Mouse (Mus musculus) gastrocnemius, adult 2 months (tissue): Measurements from ENCODE around the gene Hpca. TPM values are rescaled to one million over a fixed set of nuclear protein-coding genes. Genes with fewer than 3 reads are reported as not detected.

ENCODE experiments used
- DNase-seq: peaks from one replicate; pipeline ENCODE4 v3.0.0; 2022
- H3K27ac ChIP-seq: fragments of 200-600 bp; 2 replicates; pipeline ENCODE4 v1.8.1; 2022; ENCODE audit warnings: mild to moderate bottlenecking
- H3K4me3 ChIP-seq: fragments of 200-600 bp; 2 replicates; pipeline ENCODE4 v1.8.1; 2022; ENCODE audit warnings: mild to moderate bottlenecking, moderate library complexity
- CTCF ChIP-seq: fragments of 200-600 bp; IDR thresholded peaks from 2 replicates; pipeline ENCODE4 v1.8.1; 2022; ENCODE audit warnings: antibody characterized with exemption, mild to moderate bottlenecking, moderate library complexity
- intact Hi-C: fragments of 180-260 bp; cut with DNase I; formaldehyde crosslinking; loops from one replicate; pipeline ENCODE4 v1.15.1; 2025
- total RNA-seq, 2 experiments: library from RNA; stranded (reverse); gene quantifications; 2 replicates each; pipeline ENCODE4 v1.2.3; 2021

The Hpca gene
- total RNA-seq, 2 experiments from 2014 or later: not detected

DNA sequence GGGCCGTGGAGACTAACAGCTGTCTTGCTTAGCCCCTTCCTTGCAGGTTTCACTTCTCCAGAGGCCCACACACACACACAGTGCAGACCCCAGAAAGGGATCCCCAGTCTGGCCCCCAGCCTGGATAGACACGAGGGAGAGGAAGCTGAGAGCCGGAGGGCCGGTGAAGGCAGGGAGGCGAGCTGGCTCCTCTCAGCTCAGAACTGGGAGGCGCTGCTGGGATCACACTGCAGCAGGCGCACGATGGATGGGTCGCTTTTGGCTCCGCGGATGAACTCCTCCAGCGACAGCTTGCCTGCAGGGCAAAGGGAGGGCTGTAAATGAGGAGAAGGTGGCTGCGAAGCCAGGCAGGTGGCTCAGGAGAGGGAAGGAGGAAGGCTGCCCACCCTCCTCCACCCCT, 9.6 kb downstream of the Hpca start:
- Histone ChIP-seq H3K4me3 (no peak overlapping the region), H3K27ac (no peak overlapping the region)
- TF ChIP-seq CTCF: no peak
- DNase-seq: no peak
- intact Hi-C loops: no loop called here

DNA sequence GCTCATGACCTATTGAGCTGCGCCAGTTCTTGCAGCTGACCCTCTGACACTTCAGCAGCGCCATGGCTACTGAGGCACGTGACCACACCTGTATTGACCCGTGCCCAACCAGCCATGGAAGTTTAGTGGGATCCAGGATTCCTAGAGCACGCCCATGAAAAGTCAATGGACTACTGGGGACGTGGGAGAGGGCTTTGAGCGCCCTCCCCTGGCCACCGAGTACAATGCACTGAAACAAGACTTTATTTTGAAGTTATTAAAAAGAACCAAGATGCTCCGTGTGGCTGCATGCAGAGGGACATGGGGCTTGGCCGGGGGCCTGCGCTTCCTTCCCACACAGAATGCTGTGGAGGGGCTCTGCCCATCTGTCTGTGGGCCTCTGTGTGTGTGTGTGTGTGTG, 10.5 kb downstream of the Hpca start:
- H3K4me3 ChIP-seq: no peak overlapping the region
- no peak overlapping the region for H3K27ac ChIP-seq
- no peak for DNase-seq
- TF ChIP-seq CTCF: peak; percentile 12; the same call in 1 of the 2 replicates
- intact Hi-C loops: no loop called here

DNA sequence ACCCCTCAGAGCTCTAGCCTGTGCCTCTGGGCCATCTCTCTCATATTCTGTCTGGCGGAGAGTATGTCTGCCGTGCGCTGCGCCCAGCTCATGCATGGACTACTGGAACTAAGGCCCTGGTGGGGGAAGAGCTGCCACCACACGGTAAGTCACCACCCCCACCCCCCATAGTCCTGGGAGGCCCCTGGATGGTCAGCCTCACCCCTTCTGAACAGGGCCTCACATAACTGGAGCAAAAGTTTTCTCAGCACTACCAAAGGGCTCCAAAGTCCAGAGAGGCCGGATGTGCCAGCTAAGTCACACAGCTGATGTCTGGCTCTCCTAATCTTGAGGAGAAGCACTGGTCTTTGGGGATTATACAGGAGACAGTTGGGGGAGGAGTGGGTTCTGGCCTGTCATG, 11.0 kb downstream of the Hpca start:
- DNase-seq: no peak
- intact Hi-C loops: no loop called here
- Histone ChIP-seq H3K4me3 (no peak overlapping the region), H3K27ac (no peak overlapping the region)
- TF ChIP-seq CTCF: no peak

DNA sequence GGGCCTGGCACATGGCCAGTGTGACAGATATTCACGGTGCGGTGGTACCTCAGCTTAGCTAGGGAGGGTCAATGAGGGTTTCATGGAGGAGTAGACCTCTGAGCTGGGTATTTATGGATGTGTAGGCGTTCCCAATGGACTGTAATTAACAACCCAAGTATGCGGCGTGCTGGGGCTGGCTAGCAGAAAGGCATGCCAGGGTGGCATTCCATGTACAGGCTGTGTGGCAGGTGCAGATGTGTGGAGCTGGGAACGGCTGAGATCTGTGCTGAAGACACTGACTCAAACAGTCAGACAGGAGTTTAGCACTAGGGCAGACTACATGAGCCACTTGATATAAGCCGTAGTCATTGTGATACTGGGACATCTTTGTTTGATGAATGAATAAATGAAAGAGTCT, 13.2 kb downstream of the Hpca start:
- no peak overlapping the region for H3K27ac ChIP-seq
- no peak for TF ChIP-seq CTCF
- no peak overlapping the region for H3K4me3 ChIP-seq
- no peak for DNase-seq
- intact Hi-C loops: no loop called here

DNA sequence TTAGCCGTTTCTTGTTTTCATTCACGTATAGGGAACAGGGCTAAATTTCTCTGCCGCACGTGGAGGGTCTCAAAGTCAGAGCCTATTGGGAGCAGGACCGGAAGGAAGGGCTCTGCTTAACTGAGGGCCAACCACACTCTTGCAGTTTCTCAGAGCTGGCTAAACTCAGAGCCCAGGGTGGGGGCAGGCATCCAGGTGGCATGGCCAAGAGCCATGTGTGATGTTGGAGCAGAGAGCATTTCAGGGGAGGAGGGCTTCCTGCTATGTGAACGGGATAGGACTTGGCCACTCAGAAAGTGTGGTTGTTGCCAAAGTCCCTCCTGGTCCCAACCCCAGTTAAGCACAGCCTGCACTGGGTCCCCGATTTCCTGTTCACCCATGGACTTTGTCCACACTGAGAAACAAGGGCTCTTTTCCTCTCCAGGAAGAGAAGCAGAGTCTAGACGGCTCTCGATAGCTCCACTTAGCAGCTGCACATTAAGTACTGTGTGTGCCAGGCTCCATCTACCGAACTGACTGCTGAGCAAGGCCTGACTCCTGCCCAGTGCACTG, 14.4 kb downstream of the Hpca start:
- intact Hi-C loops: no loop called here
- Histone ChIP-seq H3K27ac (no peak overlapping the region), H3K4me3 (no peak overlapping the region)
- no peak for TF ChIP-seq CTCF
- DNase-seq: no peak

DNA sequence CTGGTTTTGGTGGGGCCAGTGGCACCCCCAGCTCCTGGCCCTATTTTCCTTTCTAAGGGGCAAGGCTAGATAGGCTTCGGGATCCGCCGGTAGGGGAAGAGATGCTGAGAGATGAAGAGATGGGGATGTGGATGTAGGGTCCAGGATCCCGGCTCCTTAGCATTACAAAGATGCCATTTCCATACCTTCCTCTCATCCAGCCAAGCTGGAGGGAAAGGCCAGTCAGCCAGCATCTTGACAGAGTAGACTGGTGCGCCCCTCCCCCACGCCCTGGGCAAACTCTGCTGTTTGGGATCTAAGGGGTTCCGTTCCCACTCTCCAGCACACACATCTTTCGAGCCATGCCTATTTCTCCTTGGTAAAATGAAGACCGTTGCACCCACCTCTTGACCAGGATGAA, 15.8 kb downstream of the Hpca start:
- intact Hi-C loops: no loop called here
- no peak overlapping the region for H3K27ac ChIP-seq
- no peak for TF ChIP-seq CTCF
- H3K4me3 ChIP-seq: no peak overlapping the region
- DNase-seq: no peak

DNA sequence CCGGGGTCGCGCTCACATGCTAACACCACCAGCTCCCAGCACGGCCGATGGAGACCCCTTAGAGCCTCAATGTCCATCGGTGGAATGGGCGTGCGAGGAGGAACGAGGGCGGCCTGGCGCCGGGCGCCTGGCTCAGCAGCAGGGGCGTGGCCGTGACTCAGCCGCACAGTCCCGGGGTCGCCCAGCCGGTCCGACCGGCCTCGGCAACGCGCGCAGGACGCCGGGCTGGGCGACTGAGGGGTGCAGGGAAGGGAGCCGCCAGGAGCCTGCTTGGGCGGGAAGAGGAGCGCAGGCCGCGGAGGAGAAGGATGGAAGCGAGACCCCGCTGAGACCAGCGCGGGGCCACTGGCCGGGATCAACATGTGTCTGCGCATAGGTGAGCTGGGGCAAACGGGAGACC, 16.5 kb downstream of the Hpca start, which contains the start of gene Tmem54:
Tmem54 (plus strand) TSS at position 193 of the 400 bp plus-strand sequence.
- TF ChIP-seq CTCF: no peak
- intact Hi-C loops: no loop called here
- no peak within 1 kb of the TSS for H3K27ac ChIP-seq
- H3K4me3 ChIP-seq: peak within 1 kb of the TSS; percentile 26; the same call in 1 of the 2 replicates
- no peak for DNase-seq

DNA sequence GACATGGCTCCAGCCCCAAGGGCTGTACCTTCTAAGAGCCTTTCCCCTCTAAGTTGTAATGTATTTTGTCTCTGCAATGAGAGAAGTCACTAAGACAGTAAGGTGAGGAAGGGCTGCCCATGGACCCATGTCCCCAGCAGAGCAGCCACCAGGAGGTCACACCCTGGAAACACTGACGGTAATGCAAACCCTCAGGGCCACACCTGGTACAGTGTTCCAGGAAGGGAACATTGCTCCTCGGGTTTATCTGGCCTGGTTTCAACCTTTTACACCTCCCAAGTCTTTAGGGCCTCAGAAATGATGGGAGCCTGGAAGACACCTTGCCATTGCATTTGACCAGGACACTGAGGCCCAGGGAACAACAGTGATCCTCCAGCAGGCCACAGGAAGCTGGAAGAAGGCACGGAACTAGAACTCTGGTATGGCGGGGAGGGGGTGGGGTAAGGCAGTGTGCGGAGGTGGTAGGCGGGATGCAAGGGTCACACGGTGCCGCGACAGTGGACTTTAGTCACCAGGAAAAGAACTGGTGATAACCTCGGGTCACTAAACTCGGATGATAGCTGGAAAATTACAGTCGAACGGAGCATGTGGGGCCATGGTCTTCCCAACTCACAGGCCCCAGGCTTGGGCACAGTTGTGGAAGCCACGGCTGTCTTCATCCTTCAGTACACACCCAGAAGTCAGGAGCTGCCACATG, 19.6 kb downstream of the Hpca start:
- Histone ChIP-seq H3K27ac (no peak overlapping the region), H3K4me3 (no peak overlapping the region)
- TF ChIP-seq CTCF: no peak
- no peak for DNase-seq
- intact Hi-C loops: no loop called here

DNA sequence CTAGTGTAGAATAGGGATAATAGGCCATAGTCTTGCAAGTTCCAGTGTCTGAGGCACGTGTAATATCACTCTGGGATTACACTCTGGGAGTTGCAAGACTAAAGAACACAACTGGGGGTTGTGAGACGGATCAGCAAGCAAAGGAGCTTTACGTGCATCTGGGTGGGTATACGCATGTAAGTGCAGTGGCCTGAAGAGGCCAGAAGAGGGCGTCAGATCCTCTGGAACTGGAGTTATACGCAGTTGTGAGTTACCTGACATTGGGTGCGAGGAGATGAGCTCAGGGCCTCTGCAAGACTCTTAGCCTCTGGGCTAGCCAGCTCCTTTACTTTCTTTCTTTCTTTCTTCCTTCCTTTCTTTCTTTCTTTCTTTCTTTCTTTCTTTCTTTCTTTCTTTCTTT, 24.8 kb downstream of the Hpca start:
- TF ChIP-seq CTCF: no peak
- no peak overlapping the region for H3K27ac ChIP-seq
- DNase-seq: no peak
- H3K4me3 ChIP-seq: no peak overlapping the region
- intact Hi-C loops: no loop called here

DNA sequence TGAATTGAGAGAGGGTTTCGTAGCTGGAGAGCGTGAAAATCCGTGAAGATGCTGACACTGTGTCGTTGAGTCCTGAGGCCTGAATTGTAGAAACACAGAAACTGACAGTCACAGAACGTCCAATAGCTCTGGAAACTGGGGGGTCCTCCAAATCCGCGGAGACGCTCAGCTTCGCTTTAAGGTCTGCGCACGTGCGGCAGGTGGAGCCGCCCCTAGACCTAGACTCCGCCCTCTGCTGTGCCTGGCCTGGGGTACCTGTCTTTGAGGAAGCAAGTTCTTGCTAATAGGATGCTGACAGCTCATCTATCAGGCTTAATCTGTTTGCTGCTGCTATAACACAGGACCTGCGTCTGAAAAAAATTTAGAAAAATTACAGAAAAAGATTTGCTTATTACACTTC, 26.6 kb downstream of the Hpca start:
- intact Hi-C loops: no loop called here
- DNase-seq: no peak
- H3K4me3 ChIP-seq: no peak overlapping the region
- TF ChIP-seq CTCF: no peak
- no peak overlapping the region for H3K27ac ChIP-seq

DNA sequence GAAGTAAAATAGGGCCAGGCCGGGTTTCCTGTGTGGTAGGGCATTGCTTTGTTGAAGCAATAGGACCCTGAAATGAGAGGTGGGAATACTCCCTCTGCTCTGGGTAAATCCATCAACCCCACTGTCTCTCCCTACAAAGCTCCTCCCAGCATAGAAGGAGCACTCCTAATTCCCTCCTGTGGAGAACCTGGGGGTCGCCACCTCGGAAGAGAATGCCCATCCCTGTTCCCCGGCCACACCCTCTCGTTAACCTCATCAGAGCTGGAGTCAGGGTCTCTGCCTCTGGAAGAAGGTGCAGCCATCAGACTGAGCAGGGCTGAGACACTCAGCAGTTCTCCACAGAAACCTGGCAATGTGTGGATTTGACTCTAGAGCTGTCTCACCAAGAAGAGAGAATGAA, 34.0 kb downstream of the Hpca start:
- intact Hi-C loops: no loop called here
- no peak for DNase-seq
- no peak overlapping the region for H3K27ac ChIP-seq

DNA sequence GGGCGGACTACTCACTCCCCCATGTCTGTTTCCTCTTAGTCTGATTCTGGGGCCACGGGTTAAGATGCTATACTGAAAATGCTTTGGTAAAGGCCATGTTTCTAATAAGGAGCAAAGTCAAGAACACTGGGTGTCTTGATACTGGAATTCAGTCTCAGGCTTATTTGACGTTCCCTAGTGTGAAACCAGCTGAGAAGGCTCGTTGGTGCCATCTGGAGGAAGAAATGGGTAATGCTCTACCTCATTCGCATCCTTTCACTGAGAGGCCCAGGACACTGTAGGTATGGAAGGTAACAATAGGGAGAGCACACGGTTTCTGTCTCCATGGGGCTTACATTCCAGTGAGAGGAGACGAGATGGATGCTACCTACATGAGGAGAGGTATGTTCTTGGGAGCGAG, 35.8 kb downstream of the Hpca start:
- DNase-seq: peak; percentile 66
- intact Hi-C loops: loop anchor here (1.0 kb wide), 2 partner anchors 115 to 178 kb away; no protein-coding TSS in a partner anchor
- no peak overlapping the region for H3K27ac ChIP-seq
- H3K4me3 ChIP-seq: no peak overlapping the region
- TF ChIP-seq CTCF: peak; percentile 92

More for the DNA sequence above, 34.0 kb downstream of the Hpca start:
- no peak overlapping the region for H3K4me3 ChIP-seq
- no peak for TF ChIP-seq CTCF

DNA sequence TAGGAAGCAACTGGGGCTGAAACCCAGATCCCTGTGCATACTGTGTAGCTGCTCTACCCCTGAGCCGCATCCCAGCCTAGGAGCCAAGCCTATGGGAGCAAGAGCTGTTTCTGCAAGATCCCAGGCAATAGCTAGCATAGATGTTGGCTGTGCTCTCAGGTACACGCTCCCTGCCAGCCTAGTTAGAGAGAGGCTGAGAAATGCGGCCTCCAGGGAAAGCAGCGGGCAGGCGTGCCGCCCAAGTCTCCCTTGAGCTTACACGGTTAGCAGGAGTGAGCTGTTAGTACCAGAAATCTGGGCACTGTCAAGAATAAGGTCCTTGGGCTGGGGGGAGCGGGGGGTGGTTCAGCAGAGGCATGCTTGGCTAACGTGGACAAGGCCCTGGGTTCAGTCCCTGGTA, 36.9 kb downstream of the Hpca start:
- intact Hi-C loops: no loop called here
- Histone ChIP-seq H3K27ac (no peak overlapping the region), H3K4me3 (no peak overlapping the region)
- TF ChIP-seq CTCF: no peak
- DNase-seq: no peak
